Mouse (Mus musculus) kidney, embryonic 15.5 days (tissue): ENCODE results near the gene Gm44973. TPM values are rescaled to one million over a fixed set of nuclear protein-coding genes. Genes with fewer than 3 reads are reported as not detected.
A peak's percentile ranks its signal among the peaks of the same experiment; 100 is the strongest.

ENCODE experiments used
- ATAC-seq: fragments of 200-750 bp; cut with Nextera tagmentation; replicated peaks from 2 replicates; pipeline ENCODE4 v1.8.0; 2017; ENCODE audit warnings: moderate TSS enrichment; ENCODE audit not compliant: low FRiP score
- H3K27ac ChIP-seq: fragments of 300-500 bp; sonication (generic); 2 replicates; pipeline ENCODE4 v1.5.1; 2015; ENCODE audit warnings: mild to moderate bottlenecking, inconsistent platforms
- H3K27me3 ChIP-seq: fragments of 300-500 bp; sonication (generic); 2 replicates; pipeline ENCODE4 v1.6.1; 2015; ENCODE audit warnings: inconsistent platforms
- H3K36me3 ChIP-seq: fragments of 300-500 bp; sonication (generic); 2 replicates; pipeline ENCODE4 v1.6.1; 2015; ENCODE audit warnings: inconsistent platforms
- H3K4me1 ChIP-seq: fragments of 300-500 bp; sonication (generic); 2 replicates; pipeline ENCODE4 v1.6.1; 2015; ENCODE audit warnings: inconsistent platforms
- H3K4me2 ChIP-seq: fragments of 300-500 bp; sonication (generic); 2 replicates; pipeline ENCODE4 v1.6.1; 2015; ENCODE audit warnings: moderate library complexity, mild to moderate bottlenecking, inconsistent platforms
- H3K4me3 ChIP-seq: fragments of 300-500 bp; sonication (generic); replicated peaks from 2 replicates; pipeline ENCODE4 v1.5.1; 2015; ENCODE audit warnings: mild to moderate bottlenecking, inconsistent platforms
- H3K9ac ChIP-seq: fragments of 300-500 bp; sonication (generic); 2 replicates; pipeline ENCODE4 v1.6.1; 2015; ENCODE audit warnings: mild to moderate bottlenecking, inconsistent platforms
- H3K9me3 ChIP-seq: fragments of 300-500 bp; sonication (generic); replicated peaks from 2 replicates; pipeline ENCODE4 v1.6.1; 2016; ENCODE audit warnings: inconsistent platforms
- WGBS: fragments of 180-500 bp; shearing (Covaris S2); methylation state at CpG from one replicate; pipeline ENCODE4 v1.1.7; 2015; ENCODE audit warnings: mixed read lengths; 5-methylcytosine and 5-hydroxymethylcytosine counted together
- polyA plus RNA-seq: library from polyadenylated mRNA; unstranded; fragments of >200 nt; fragmentation: Nextera tagmentation; extraction: Ambion mirVana; gene quantifications from 2 replicates; pipeline ENCODE4 v1.2.1, GENCODE M21; 2015

The Gm44973 gene
- polyA plus RNA-seq, 1 experiment from 2014 or later = 2.5 TPM

- no peak for ATAC-seq
- 91% methylated on average over 8 of the region's 8 CpGs for WGBS
- Histone ChIP-seq H3K27me3 (no peaks in the 10 kb centered on the region), H3K4me2 (peak overlapping the region; percentile 62), H3K4me1 (peaks cover 11% of the 10 kb centered on the region; the same call in 1 of the 2 replicates), H3K27ac (peak overlapping the region; percentile 97), H3K9ac (peak overlapping the region; percentile 80; the same call in 1 of the 2 replicates), H3K36me3 (peaks cover 48% of the 10 kb centered on the region), H3K4me3 (peak overlapping the region; percentile 67), H3K9me3 (no peaks in the 10 kb centered on the region)
Measured at GRCm38 (mm10) chr7:5037467-5037866, 22.2 kb downstream of the Gm44973 start.

- Histone ChIP-seq H3K27me3 (no peaks in the 10 kb centered on the region), H3K9me3 (no peaks in the 10 kb centered on the region), H3K36me3 (peaks cover 40% of the 10 kb centered on the region), H3K4me3 (peak within 1 kb of the TSS; percentile 67), H3K4me2 (peak within 1 kb of the TSS; percentile 62), H3K9ac (peak within 1 kb of the TSS; percentile 80), H3K27ac (peak within 1 kb of the TSS; percentile 97), H3K4me1 (peaks cover 11% of the 10 kb centered on the region; the same call in 1 of the 2 replicates)
- peak; percentile 98 for ATAC-seq
- under 1% methylated on average over 48 of the region's 48 CpGs for WGBS
Measured at GRCm38 (mm10) chr7:5038109-5038732, 22.9 kb downstream of the Gm44973 start, which contains the start of gene Zfp784. Gene Zfp784, minus strand, starts transcription at chr7:5038446.

GRCm38 (mm10) chr7:5038940-5039339, 23.6 kb downstream of the Gm44973 start:
- Histone ChIP-seq H3K4me3 (peak overlapping the region; percentile 67), H3K36me3 (peaks cover 33% of the 10 kb centered on the region), H3K4me1 (peaks cover 11% of the 10 kb centered on the region; the same call in 1 of the 2 replicates), H3K9me3 (no peaks in the 10 kb centered on the region), H3K4me2 (peak overlapping the region; percentile 62), H3K27ac (peak overlapping the region; percentile 97; the same call in 1 of the 2 replicates), H3K27me3 (no peaks in the 10 kb centered on the region), H3K9ac (peak overlapping the region; percentile 80)
- WGBS = 42% methylated on average over 5 of the region's 5 CpGs
- no peak for ATAC-seq

GRCm38 (mm10) chr7:5044981-5045380, 29.7 kb downstream of the Gm44973 start:
- H3K9ac ChIP-seq = no peak overlapping the region
- H3K27ac ChIP-seq = no peak overlapping the region
- no peaks in the 10 kb centered on the region for H3K4me1 ChIP-seq
- no peak overlapping the region for H3K4me3 ChIP-seq
- no peak for ATAC-seq
- WGBS = 85% methylated on average over 2 of the region's 2 CpGs
- H3K27me3 ChIP-seq = no peaks in the 10 kb centered on the region
- no peak overlapping the region for H3K4me2 ChIP-seq
- peaks cover 7% of the 10 kb centered on the region; the same call in 1 of the 2 replicates for H3K36me3 ChIP-seq
- H3K9me3 ChIP-seq = no peaks in the 10 kb centered on the region

GRCm38 (mm10) chr7:5046112-5046511, 30.8 kb downstream of the Gm44973 start:
- Histone ChIP-seq H3K27me3 (no peaks in the 10 kb centered on the region), H3K36me3 (peaks cover 4% of the 10 kb centered on the region; the same call in 1 of the 2 replicates), H3K9ac (no peak overlapping the region), H3K27ac (no peak overlapping the region), H3K4me1 (peaks cover 7% of the 10 kb centered on the region), H3K9me3 (no peaks in the 10 kb centered on the region), H3K4me2 (no peak overlapping the region), H3K4me3 (no peak overlapping the region)
- no peak for ATAC-seq
- WGBS = 71% methylated on average over 2 of the region's 2 CpGs

GRCm38 (mm10) chr7:5047313-5047712, 32.0 kb downstream of the Gm44973 start:
- Histone ChIP-seq H3K36me3 (no peaks in the 10 kb centered on the region), H3K9ac (no peak overlapping the region), H3K4me1 (peaks cover 14% of the 10 kb centered on the region), H3K4me2 (no peak overlapping the region), H3K4me3 (no peak overlapping the region), H3K27ac (no peak overlapping the region), H3K9me3 (no peaks in the 10 kb centered on the region), H3K27me3 (0 out of 2 replicates have a peak, but pooled peaks cover 6% of the 10 kb centered on the region)
- no peak for ATAC-seq
- 33% methylated on average over 2 of the region's 2 CpGs for WGBS

GRCm38 (mm10) chr7:5051193-5052192, 36.2 kb downstream of the Gm44973 start, which contains the start of gene Zfp580:
Gene Zfp580, plus strand, starts transcription at chr7:5051538.
- H3K4me3 ChIP-seq = peak within 1 kb of the TSS; percentile 64
- peak; percentile 82 for ATAC-seq
- peaks cover 47% of the 10 kb centered on the region for H3K27me3 ChIP-seq
- no peaks in the 10 kb centered on the region for H3K9me3 ChIP-seq
- peaks cover 45% of the 10 kb centered on the region for H3K4me1 ChIP-seq
- H3K9ac ChIP-seq = peak within 1 kb of the TSS; percentile 71
- H3K27ac ChIP-seq = peak within 1 kb of the TSS; percentile 84
- H3K4me2 ChIP-seq = peak within 1 kb of the TSS; percentile 87
- no peaks in the 10 kb centered on the region for H3K36me3 ChIP-seq
- 1% methylated on average over 65 of the region's 65 CpGs for WGBS

- under 1% methylated on average over 12 of the region's 12 CpGs for WGBS
- peak overlapping the region; percentile 84 for H3K27ac ChIP-seq
Measured at GRCm38 (mm10) chr7:5052438-5052837, 37.1 kb downstream of the Gm44973 start.

GRCm38 (mm10) chr7:5052931-5053343, 37.6 kb downstream of the Gm44973 start:
- Histone ChIP-seq H3K4me1 (peaks cover 59% of the 10 kb centered on the region), H3K9ac (peak overlapping the region; percentile 71), H3K36me3 (no peaks in the 10 kb centered on the region), H3K27ac (0 out of 2 replicates have a peak overlapping the region, but pooled peaks have one; percentile 14), H3K27me3 (peaks cover 59% of the 10 kb centered on the region), H3K9me3 (no peaks in the 10 kb centered on the region), H3K4me2 (peak overlapping the region; percentile 87), H3K4me3 (peak overlapping the region; percentile 64)
- no peak for ATAC-seq
- 3% methylated on average over 45 of the region's 45 CpGs for WGBS

More at GRCm38 (mm10) chr7:5052438-5052837, 37.1 kb downstream of the Gm44973 start:
- Histone ChIP-seq H3K9ac (peak overlapping the region; percentile 71), H3K4me2 (peak overlapping the region; percentile 87), H3K27me3 (peaks cover 54% of the 10 kb centered on the region), H3K4me3 (peak overlapping the region; percentile 64), H3K36me3 (no peaks in the 10 kb centered on the region), H3K9me3 (no peaks in the 10 kb centered on the region), H3K4me1 (peaks cover 54% of the 10 kb centered on the region)
- no peak for ATAC-seq

GRCm38 (mm10) chr7:5053456-5054179, 38.3 kb downstream of the Gm44973 start:
- peaks cover 64% of the 10 kb centered on the region for H3K27me3 ChIP-seq
- WGBS = 9% methylated on average over 32 of the region's 32 CpGs

GRCm38 (mm10) chr7:5056651-5057263, 41.5 kb downstream of the Gm44973 start:
- H3K9me3 ChIP-seq = no peaks in the 10 kb centered on the region
- 1% methylated on average over 49 of the region's 55 CpGs for WGBS
- H3K4me3 ChIP-seq = peak overlapping the region; percentile 61
- H3K4me2 ChIP-seq = peak overlapping the region; percentile 88
- peaks cover 72% of the 10 kb centered on the region for H3K4me1 ChIP-seq
- H3K27ac ChIP-seq = peak overlapping the region; percentile 56
- no peaks in the 10 kb centered on the region for H3K36me3 ChIP-seq
- H3K9ac ChIP-seq = peak overlapping the region; percentile 64
- ATAC-seq = no peak
- peaks cover 63% of the 10 kb centered on the region for H3K27me3 ChIP-seq

More at GRCm38 (mm10) chr7:5053456-5054179, 38.3 kb downstream of the Gm44973 start:
- peaks cover 63% of the 10 kb centered on the region for H3K4me1 ChIP-seq
- no peaks in the 10 kb centered on the region for H3K36me3 ChIP-seq
- peak overlapping the region; percentile 87 for H3K4me2 ChIP-seq
- peak overlapping the region; percentile 64 for H3K4me3 ChIP-seq
- no peak for ATAC-seq
- H3K9ac ChIP-seq = peak overlapping the region; percentile 71
- no peaks in the 10 kb centered on the region for H3K9me3 ChIP-seq
- no peak overlapping the region for H3K27ac ChIP-seq
